Mouse (Mus musculus): ENCODE measurements at regions not wholly inside any gene's neighbourhood (a gene's known extent, or its start where the extent isn't known, plus 50 kb on each side); places are given as distances from the start of the nearest gene placed in this dataset.

DNA sequence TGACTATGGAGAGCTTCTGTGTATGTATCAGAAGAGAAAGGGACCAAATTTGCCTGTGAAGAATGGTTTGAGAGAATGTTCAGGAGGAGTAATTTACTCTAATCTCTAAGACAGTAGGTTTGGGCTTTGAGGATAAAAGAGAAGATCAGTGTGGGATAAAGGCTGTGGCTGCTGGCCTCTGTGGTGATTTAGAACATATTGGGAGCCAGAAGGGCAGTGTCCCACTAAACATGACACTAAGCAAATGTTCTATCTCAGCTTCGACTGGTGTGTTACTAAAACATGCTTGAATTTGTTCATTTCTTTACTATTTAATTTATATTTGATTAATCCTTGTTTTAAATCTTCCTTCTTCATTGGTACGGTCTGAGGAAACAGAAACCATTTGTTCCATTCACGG lies 113.1 kb downstream of the Gm21897 start:
- TF ChIP-seq POLR2A (IDR thresholded peaks at IDR 0.05; ENCODE audit: low read depth, low read length): no peak
- TF ChIP-seq CTCF (IDR thresholded peaks at IDR 0.05; ENCODE audit: borderline replicate concordance, insufficient read depth, low read length): no peak
